ENCODE assay signal across 8 mouse cellular contexts in genomic region chr8:105254966-105255350, GRCm38 (mm10). TPM values are rescaled to one million over a fixed set of nuclear protein-coding genes. Genes with fewer than 3 reads are reported as not detected.
DNase-seq lines count a peak whose midpoint lies in the region; ATAC-seq and TF ChIP-seq lines count a peak whose summit lies in the region.

TSS of gene B3gnt9 (minus strand) at chr8:105255153.

- no peaks in the 10 kb centered on the region for H3K27me3 ChIP-seq in ES-Bruce4 (ENCODE audit: control insufficient read depth, insufficient read depth, low read length, poor library complexity, severe bottlenecking)
- peaks cover 39% of the 10 kb centered on the region for H3K27me3 ChIP-seq in forebrain, embryonic 15.5 days
- peaks cover 54% of the 10 kb centered on the region for H3K27me3 ChIP-seq in hindbrain, embryonic 10.5 days (ENCODE audit: insufficient read depth, poor library complexity, severe bottlenecking)
- H3K27me3 ChIP-seq in limb, embryonic 13.5 days: peaks cover 42% of the 10 kb centered on the region
- H3K27me3 ChIP-seq in midbrain, embryonic 11.5 days (ENCODE audit: control insufficient read depth, insufficient read depth, low read length): peaks cover 39% of the 10 kb centered on the region

- no peak within 1 kb of the TSS for H3K27ac ChIP-seq in ES-Bruce4 (ENCODE audit: insufficient read depth, low read length)
- H3K27ac ChIP-seq in forebrain, embryonic 15.5 days (replicated peaks): no peak within 1 kb of the TSS; the same call in 1 of the 2 replicates
- peak within 1 kb of the TSS; percentile 84 for H3K27ac ChIP-seq in hindbrain, embryonic 10.5 days
- H3K27ac ChIP-seq in limb, embryonic 13.5 days: peak within 1 kb of the TSS; percentile 84
- H3K27ac ChIP-seq in midbrain, embryonic 11.5 days (ENCODE audit: low read depth, low read length): no peak within 1 kb of the TSS

- no peak for TF ChIP-seq CTCF in ES-Bruce4 (IDR thresholded peaks at IDR 0.05; ENCODE audit: low read depth, low read length)

- no peaks in the 10 kb centered on the region for H3K9me3 ChIP-seq in ES-Bruce4 (replicated peaks; ENCODE audit: control insufficient read depth, insufficient read depth, low read length, poor library complexity, severe bottlenecking)
- no peaks in the 10 kb centered on the region for H3K9me3 ChIP-seq in forebrain, embryonic 15.5 days
- no peaks in the 10 kb centered on the region for H3K9me3 ChIP-seq in hindbrain, embryonic 10.5 days
- H3K9me3 ChIP-seq in limb, embryonic 13.5 days: no peaks in the 10 kb centered on the region
- H3K9me3 ChIP-seq in midbrain, embryonic 11.5 days (ENCODE audit: control insufficient read depth, low read length): no peaks in the 10 kb centered on the region

- H3K4me3 ChIP-seq in ES-Bruce4 (ENCODE audit: low read depth, low read length): peak within 1 kb of the TSS; percentile 56
- H3K4me3 ChIP-seq in forebrain, embryonic 15.5 days: peak within 1 kb of the TSS; percentile 70
- H3K4me3 ChIP-seq in hindbrain, embryonic 10.5 days: peak within 1 kb of the TSS; percentile 72
- H3K4me3 ChIP-seq in limb, embryonic 13.5 days: peak within 1 kb of the TSS; percentile 63
- H3K4me3 ChIP-seq in midbrain, embryonic 11.5 days (ENCODE audit: low read depth, low read length): peak within 1 kb of the TSS; percentile 51

- TF ChIP-seq POLR2A in ES-Bruce4 (IDR thresholded peaks at IDR 0.05; ENCODE audit: insufficient read depth, low read length): no peak

- H3K36me3 ChIP-seq in ES-Bruce4 (ENCODE audit: control insufficient read depth, insufficient read depth, low read length, poor library complexity, severe bottlenecking): peaks cover 23% of the 10 kb centered on the region
- peaks cover 20% of the 10 kb centered on the region for H3K36me3 ChIP-seq in forebrain, embryonic 15.5 days
- peaks cover 34% of the 10 kb centered on the region for H3K36me3 ChIP-seq in hindbrain, embryonic 10.5 days
- peaks cover 32% of the 10 kb centered on the region for H3K36me3 ChIP-seq in limb, embryonic 13.5 days
- H3K36me3 ChIP-seq in midbrain, embryonic 11.5 days (ENCODE audit: control insufficient read depth, insufficient read depth, low read length): peaks cover 9% of the 10 kb centered on the region; the same call in 1 of the 2 replicates

- TF ChIP-seq EP300 in ES-Bruce4 (IDR thresholded peaks at IDR 0.05; ENCODE audit: insufficient read depth, low read depth, low read length): no peak

- DNase-seq in adrenal gland, postnatal 14 days: peak; percentile 75
- DNase-seq in hindbrain, embryonic 10.5 days (ENCODE audit: low spot score): peak; percentile 64
- peak; percentile 92 for DNase-seq in midbrain, embryonic 11.5 days (ENCODE audit: low spot score, missing footprints)
- peak; percentile 83 for DNase-seq in testis, postnatal 10 days (ENCODE audit: low spot score)
- no peak for DNase-seq in Muller cell, postnatal 12 days (ENCODE audit: inconsistent ontology term)

- H3K4me1 ChIP-seq in ES-Bruce4 (ENCODE audit: control insufficient read depth, insufficient read depth, low read length): no peaks in the 10 kb centered on the region
- peaks cover 29% of the 10 kb centered on the region for H3K4me1 ChIP-seq in forebrain, embryonic 15.5 days
- peaks cover 37% of the 10 kb centered on the region for H3K4me1 ChIP-seq in hindbrain, embryonic 10.5 days (replicated peaks)
- peaks cover 35% of the 10 kb centered on the region for H3K4me1 ChIP-seq in limb, embryonic 13.5 days
- peaks cover 20% of the 10 kb centered on the region for H3K4me1 ChIP-seq in midbrain, embryonic 11.5 days (ENCODE audit: control insufficient read depth, insufficient read depth, low read length)

- H3K9ac ChIP-seq in ES-Bruce4 (ENCODE audit: low read depth, poor library complexity, severe bottlenecking): peak within 1 kb of the TSS; percentile 59
- peak within 1 kb of the TSS; percentile 67 for H3K9ac ChIP-seq in forebrain, embryonic 15.5 days (replicated peaks)
- peak within 1 kb of the TSS; percentile 76 for H3K9ac ChIP-seq in limb, embryonic 13.5 days
- peak within 1 kb of the TSS; percentile 65 for H3K9ac ChIP-seq in midbrain, embryonic 11.5 days (ENCODE audit: low read length)

- ATAC-seq in forebrain, embryonic 15.5 days (replicated peaks): no peak
- peak; percentile 77 for ATAC-seq in limb, embryonic 13.5 days (ENCODE audit: low FRiP score, low read depth)
- ATAC-seq in midbrain, embryonic 11.5 days (ENCODE audit: low FRiP score): peak; percentile 28

- H3K4me2 ChIP-seq in forebrain, embryonic 15.5 days (replicated peaks): peak within 1 kb of the TSS; percentile 99
- peak within 1 kb of the TSS; percentile 90 for H3K4me2 ChIP-seq in limb, embryonic 13.5 days (replicated peaks)
- peak within 1 kb of the TSS; percentile 97 for H3K4me2 ChIP-seq in midbrain, embryonic 11.5 days

- 2% methylated on average over 14 of the region's 14 CpGs for WGBS in forebrain, embryonic 15.5 days
- WGBS in hindbrain, embryonic 10.5 days: 2% methylated on average over 14 of the region's 14 CpGs
- 1% methylated on average over 14 of the region's 14 CpGs for WGBS in limb, embryonic 13.5 days
- WGBS in midbrain, embryonic 11.5 days: 2% methylated on average over 14 of the region's 14 CpGs

RNA-seq across cellular contexts. Expression of gene B3gnt9, which starts in this region (rescaled TPM):
- 0.37 and 0.67 TPM in 2 replicates for polyA plus RNA-seq in ES-Bruce4 (2011; ENCODE audit: insufficient read depth, insufficient read length, low read depth, missing spikeins)
- 3.6 and 5.0 TPM in 2 replicates for total RNA-seq in adrenal gland, postnatal 14 days (2021)
- polyA plus RNA-seq in forebrain, embryonic 15.5 days (2015; fragmentation: Nextera tagmentation; extraction: Ambion mirVana): 2.9 and 3.0 TPM in 2 replicates
- polyA plus RNA-seq in hindbrain, embryonic 10.5 days (2016; fragmentation: Nextera tagmentation; extraction: Ambion mirVana): 2.6 and 3.3 TPM in 2 replicates
- polyA plus RNA-seq in limb, embryonic 13.5 days (2015; fragmentation: Nextera tagmentation; extraction: Ambion mirVana): 24.7 and 25.4 TPM in 2 replicates
- 5.6 and 6.1 TPM in 2 replicates for polyA plus RNA-seq in midbrain, embryonic 11.5 days (2014; fragmentation: Nextera tagmentation; extraction: Ambion mirVana)

Comparison
In these comparisons a context has a peak if more than half of its experiments do, and no peak if none do; other contexts are left out.
1. H3K27ac ChIP-seq: peak in hindbrain, embryonic 10.5 days (single experiment) and limb, embryonic 13.5 days (single experiment); none in ES-Bruce4 (single experiment), forebrain, embryonic 15.5 days (single experiment) and midbrain, embryonic 11.5 days (single experiment).
2. Peak in every context shown above with its lines, with median percentiles within 50 percentile points of each other: H3K4me3 ChIP-seq, H3K9ac ChIP-seq and H3K4me2 ChIP-seq.